In genomic region chr4:150426098-150426879, GRCm38 (mm10) we compare ENCODE assay signal across 9 mouse cellular contexts.
DNase-seq lines count a peak whose midpoint lies in the region; ATAC-seq and TF ChIP-seq lines count a peak whose summit lies in the region.
"Had no signal": no experiment of that assay in that cellular context is flagged by ENCODE, and none has a peak within 500 bp of the region (broad histone marks: within the 10 kb centered on the region; RNA-seq: fewer than 3 reads in every experiment).

No protein-coding gene starts in this region.

- DNase-seq in embryo, embryonic 9.5 days (ENCODE audit: extremely low spot score) = peak; percentile 32
- no peak for DNase-seq in embryo, embryonic 10 days (ENCODE audit: low spot score)
- DNase-seq in spleen, adult 2 months (ENCODE audit: low read depth in 1 of 2, low spot score in 2 of 2) = no peak
- DNase-seq in spleen, postnatal 10 days (ENCODE audit: low spot score in 2 of 2) = no peak
- DNase-seq in splenic B cell, adult 2 months (ENCODE audit: low read depth, low spot score) = peak; percentile 47
- DNase-seq in left cerebral cortex, adult 2 months (ENCODE audit: extremely low spot score in 1 of 2, low spot score in 2 of 2) = no peak
- DNase-seq: heart, postnatal 14 days had no signal

- intact Hi-C loops in left cerebral cortex, adult 2 months (cut with DNase I) = no loop called here

- H3K4me1 ChIP-seq in spleen, adult 2 months (ENCODE audit: control insufficient read depth, insufficient read depth, insufficient read length) = peaks cover 9% of the 10 kb centered on the region

- ATAC-seq in inflammation-experienced regulatory T-cells, adult 6 months = peak; percentile 41
- ATAC-seq in activated CD4-positive, CD25-positive, alpha-beta regulatory T cell, adult 4 months = no peak

- TF ChIP-seq POLR2A in spleen, adult 2 months (IDR thresholded peaks at IDR 0.05; ENCODE audit: low read depth, low read length) = no peak

- WGBS in spleen, adult 2 months = 68% methylated on average over 8 of the region's 8 CpGs

- 0 out of 2 replicates have a peak, but pooled peaks cover 1% of the 10 kb centered on the region for H3K36me3 ChIP-seq in spleen, adult 2 months (ENCODE audit: control insufficient read depth, insufficient read depth, low read length)
- no peaks in the 10 kb centered on the region for H3K36me3 ChIP-seq in splenic B cell, adult 2 months (ENCODE audit: control insufficient read depth, insufficient read depth, low read length, poor library complexity, severe bottlenecking)

- no peak for TF ChIP-seq CTCF in spleen, adult 2 months (IDR thresholded peaks at IDR 0.05; ENCODE audit: extremely low read depth, insufficient read depth, insufficient read length, insufficient replicate concordance)
- TF ChIP-seq CTCF in left cerebral cortex, adult 2 months (IDR thresholded peaks at IDR 0.05) = no peak

- H3K27ac ChIP-seq in spleen, adult 2 months (ENCODE audit: insufficient read depth, low read length) = peak overlapping the region; percentile 52
- no peak overlapping the region for H3K27ac ChIP-seq in left cerebral cortex, adult 2 months

- H3K27me3 ChIP-seq in spleen, adult 2 months (ENCODE audit: control insufficient read depth, insufficient read depth, low read length) = no peaks in the 10 kb centered on the region
- no peaks in the 10 kb centered on the region for H3K27me3 ChIP-seq in splenic B cell, adult 2 months (ENCODE audit: control insufficient read depth, insufficient read depth, low read length, poor library complexity, severe bottlenecking)

- H3K4me3 ChIP-seq in spleen, adult 2 months (ENCODE audit: extremely low read depth, insufficient read depth, insufficient read length) = no peak overlapping the region
- no peak overlapping the region for H3K4me3 ChIP-seq in left cerebral cortex, adult 2 months

Comparison
In these comparisons a context has a peak if more than half of its experiments do, and no peak if none do; other contexts are left out.
1. DNase-seq: peak in embryo, embryonic 9.5 days (single experiment) and splenic B cell, adult 2 months (single experiment); none in embryo, embryonic 10 days (single experiment), spleen, adult 2 months (0 of 2), spleen, postnatal 10 days (0 of 2) and left cerebral cortex, adult 2 months (0 of 2).